Mouse (Mus musculus) mesoderm, embryonic 11.5 days (tissue): Measurements from ENCODE around the gene Psmd6.

Source experiments
- DNase-seq: peaks from one replicate; pipeline ENCODE4 v3.0.0-alpha.2; 2012; ENCODE audit warnings: low read depth, low spot score

Psmd6 gene

GRCm38 (mm10) chr14:14064486-14065141 is 56.2 kb downstream of the Psmd6 start:
- no peak for DNase-seq

- no peak for DNase-seq
Observed at GRCm38 (mm10) chr14:14063382-14063781, 57.4 kb downstream of the Psmd6 start.

GRCm38 (mm10) chr14:14062531-14063245 is 58.1 kb downstream of the Psmd6 start:
- no peak for DNase-seq
